Mouse (Mus musculus): ENCODE results near the gene Pbx1.

GRCm38 (mm10) chr1:168117367-168117766 is 314.7 kb downstream of the Pbx1 start:
- TF ChIP-seq BHLHE40 (IDR thresholded peaks at IDR 0.05; ENCODE audit: borderline replicate concordance, low read depth, low read length) = no peak
- no peak for TF ChIP-seq HCFC1 (IDR thresholded peaks at IDR 0.05; ENCODE audit: low read depth, low read length)
- no peak for TF ChIP-seq POLR2A (IDR thresholded peaks at IDR 0.05; ENCODE audit: control insufficient read depth in 1 of 2, insufficient read depth in 1 of 2, low read depth in 1 of 2, low read length in 2 of 2, poor library complexity in 1 of 2)

Data from MEL (cell line).